In genomic region chr6:121532926-121533325, GRCm38 (mm10) we compare ENCODE assay signal across 8 mouse cellular contexts. TPM values are rescaled to one million over a fixed set of nuclear protein-coding genes. Genes with fewer than 3 reads are reported as not detected.
DNase-seq lines count a peak whose midpoint lies in the region; ATAC-seq and TF ChIP-seq lines count a peak whose summit lies in the region.
"Had no signal": no experiment of that assay in that cellular context is flagged by ENCODE, and none has a peak within 500 bp of the region (broad histone marks: within the 10 kb centered on the region; RNA-seq: fewer than 3 reads in every experiment).

No protein-coding gene starts in this region.

- peak; percentile 67 for DNase-seq in R1 (ENCODE audit: low read depth, low spot score)
- peak; percentile 15 for DNase-seq in c-Kit-positive CD71-positive TER-119-negative erythroid progenitor cells, embryonic 14.5 days (ENCODE audit: low read depth)
- peak; percentile 75 for DNase-seq in forebrain, embryonic 14.5 days (ENCODE audit: low spot score)
- DNase-seq in hindbrain, postnatal 0 days (ENCODE audit: low spot score) = peak; percentile 79
- DNase-seq in left cerebral cortex, adult 2 months (ENCODE audit: extremely low spot score in 1 of 2, low spot score in 2 of 2) = peak; percentile 72 to 85
- peak; percentile 27 for DNase-seq in skeletal muscle tissue, adult 2 months (ENCODE audit: low read depth, low spot score)

- intact Hi-C loops in left cerebral cortex, adult 2 months (cut with DNase I) = loop anchor here (1.0 to 10.0 kb wide), 3 partner anchors 195 to 348 kb away; partner anchors contain the start of gene Pex26

- no peaks in the 10 kb centered on the region for H3K36me3 ChIP-seq in forebrain, embryonic 14.5 days (ENCODE audit: control insufficient read depth, insufficient read depth, low read length)
- no peaks in the 10 kb centered on the region for H3K36me3 ChIP-seq in hindbrain, postnatal 0 days (ENCODE audit: insufficient read depth, low read length)
- H3K36me3 ChIP-seq in midbrain, embryonic 12.5 days = no peaks in the 10 kb centered on the region
- H3K36me3 ChIP-seq: liver, embryonic 15.5 days had no signal

- 4% methylated on average over 3 of the region's 3 CpGs for WGBS in forebrain, embryonic 14.5 days
- WGBS in hindbrain, postnatal 0 days = 2% methylated on average over 3 of the region's 3 CpGs
- 7% methylated on average over 3 of the region's 3 CpGs for WGBS in midbrain, embryonic 12.5 days

- no peak overlapping the region for H3K27ac ChIP-seq in forebrain, embryonic 14.5 days (ENCODE audit: low read depth, low read length)
- H3K27ac ChIP-seq in hindbrain, postnatal 0 days = no peak overlapping the region
- H3K27ac ChIP-seq in left cerebral cortex, adult 2 months = no peak overlapping the region
- H3K27ac ChIP-seq in midbrain, embryonic 12.5 days (replicated peaks) = no peak overlapping the region
- H3K27ac ChIP-seq: liver, embryonic 15.5 days had no signal

- no peak overlapping the region for H3K9ac ChIP-seq in forebrain, embryonic 14.5 days (ENCODE audit: low read length)
- H3K9ac ChIP-seq in hindbrain, postnatal 0 days (replicated peaks; ENCODE audit: low read length) = no peak overlapping the region
- H3K9ac ChIP-seq in midbrain, embryonic 12.5 days (replicated peaks) = no peak overlapping the region
- H3K9ac ChIP-seq: liver, embryonic 15.5 days had no signal

- H3K4me3 ChIP-seq in forebrain, embryonic 14.5 days (ENCODE audit: low read depth, low read length) = no peak overlapping the region
- H3K4me3 ChIP-seq in hindbrain, postnatal 0 days (ENCODE audit: low read length) = no peak overlapping the region
- H3K4me3 ChIP-seq in left cerebral cortex, adult 2 months = no peak overlapping the region
- H3K4me3 ChIP-seq in midbrain, embryonic 12.5 days = no peak overlapping the region
- H3K4me3 ChIP-seq: liver, embryonic 15.5 days had no signal

- peak; percentile 76 for ATAC-seq in forebrain, embryonic 14.5 days
- ATAC-seq in hindbrain, postnatal 0 days = peak; percentile 83
- peak; percentile 65; the same call in 1 of the 2 replicates for ATAC-seq in midbrain, embryonic 12.5 days (ENCODE audit: low FRiP score, low read depth)

- TF ChIP-seq CTCF in hindbrain, postnatal 0 days (IDR thresholded peaks at IDR 0.05; ENCODE audit: low read depth) = peak; percentile 97
- TF ChIP-seq CTCF in left cerebral cortex, adult 2 months (IDR thresholded peaks at IDR 0.05) = peak; percentile 96

- no peak overlapping the region for H3K4me2 ChIP-seq in forebrain, embryonic 14.5 days (ENCODE audit: low read length)
- no peak overlapping the region for H3K4me2 ChIP-seq in hindbrain, postnatal 0 days (ENCODE audit: low read depth, low read length)
- no peak overlapping the region for H3K4me2 ChIP-seq in midbrain, embryonic 12.5 days (replicated peaks)
- H3K4me2 ChIP-seq: liver, embryonic 15.5 days had no signal

- H3K9me3 ChIP-seq in forebrain, embryonic 14.5 days (replicated peaks; ENCODE audit: control insufficient read depth, low read length) = no peaks in the 10 kb centered on the region
- H3K9me3 ChIP-seq in hindbrain, postnatal 0 days (ENCODE audit: low read length) = no peaks in the 10 kb centered on the region
- H3K9me3 ChIP-seq in midbrain, embryonic 12.5 days = no peaks in the 10 kb centered on the region
- H3K9me3 ChIP-seq: liver, embryonic 15.5 days had no signal

- H3K27me3 ChIP-seq in forebrain, embryonic 14.5 days (replicated peaks; ENCODE audit: control insufficient read depth, insufficient read depth, low read length) = no peaks in the 10 kb centered on the region
- no peaks in the 10 kb centered on the region for H3K27me3 ChIP-seq in hindbrain, postnatal 0 days (ENCODE audit: insufficient read depth, low read length)
- 0 out of 2 replicates have a peak, but pooled peaks cover 3% of the 10 kb centered on the region for H3K27me3 ChIP-seq in midbrain, embryonic 12.5 days
- H3K27me3 ChIP-seq: liver, embryonic 15.5 days had no signal

- no peaks in the 10 kb centered on the region for H3K4me1 ChIP-seq in forebrain, embryonic 14.5 days (ENCODE audit: control insufficient read depth, insufficient read depth, low read length)
- H3K4me1 ChIP-seq in hindbrain, postnatal 0 days (ENCODE audit: insufficient read depth, low read length) = no peaks in the 10 kb centered on the region
- H3K4me1 ChIP-seq in midbrain, embryonic 12.5 days = no peaks in the 10 kb centered on the region
- H3K4me1 ChIP-seq: liver, embryonic 15.5 days had no signal

RNA-seq across cellular contexts. Expression of gene Iqsec3, which starts 59.4 kb away (rescaled TPM):
- polyA plus RNA-seq in forebrain, embryonic 14.5 days (2014; fragmentation: Nextera tagmentation; extraction: Ambion mirVana) = 2.9 and 4.8 TPM in 2 replicates
- 48.2 and 53.1 TPM in 2 replicates for total RNA-seq in hindbrain, postnatal 0 days (2014; rRNA removed)
- 10.6 and 10.7 TPM in 2 replicates for polyA plus RNA-seq in hindbrain, postnatal 0 days (2015; fragmentation: Nextera tagmentation; extraction: Ambion mirVana)
- 100 to 1,000 TPM; 116 to 121 TPM for total RNA-seq in left cerebral cortex, adult 2 months (2021)
- polyA plus RNA-seq in midbrain, embryonic 12.5 days (2016; fragmentation: Nextera tagmentation; extraction: Ambion mirVana) = 3.0 and 3.3 TPM in 2 replicates
- polyA plus RNA-seq: liver, embryonic 15.5 days had no signal

Comparison
In these comparisons a context has a peak if more than half of its experiments do, and no peak if none do; other contexts are left out.
1. DNase-seq: peak in every context shown above with its lines; median percentile 79 in hindbrain, postnatal 0 days; 78 in left cerebral cortex, adult 2 months; 75 in forebrain, embryonic 14.5 days; 67 in R1; 27 in skeletal muscle tissue, adult 2 months; 15 in c-Kit-positive CD71-positive TER-119-negative erythroid progenitor cells, embryonic 14.5 days.